Comparison of ENCODE assay signal across 24 mouse cellular contexts in the genomic region with DNA sequence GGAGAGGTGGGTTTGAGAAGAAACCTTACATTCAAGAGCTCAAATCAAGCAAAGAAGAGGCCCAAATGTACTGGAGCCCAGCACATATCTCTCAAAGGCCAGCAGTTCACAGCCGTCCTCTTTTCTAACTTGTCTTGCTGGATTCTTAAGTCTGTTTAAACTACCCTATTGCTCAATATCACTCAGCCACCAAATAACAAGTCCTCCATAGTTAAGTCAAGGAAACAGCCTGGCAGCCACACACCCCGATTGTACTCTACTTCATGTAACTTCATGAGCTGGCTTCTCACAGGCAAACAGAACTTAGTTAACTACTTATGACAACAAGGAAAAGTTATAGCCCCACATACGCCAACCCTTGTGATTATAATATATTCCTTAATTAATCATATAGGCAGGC. TPM values are rescaled to one million over a fixed set of nuclear protein-coding genes. Genes with fewer than 3 reads are reported as not detected.
A peak's percentile ranks its signal among the peaks of the same experiment; 100 is the strongest.
DNase-seq lines count a peak whose midpoint lies in the region; ATAC-seq and TF ChIP-seq lines count a peak whose summit lies in the region.
"Had no signal": no experiment of that assay in that cellular context is flagged by ENCODE, and none has a peak within 500 bp of the region (broad histone marks: within the 10 kb centered on the region; RNA-seq: fewer than 3 reads in every experiment).

No protein-coding gene starts in this region.

- H3K9ac ChIP-seq in lung, embryonic 14.5 days: no peak overlapping the region
- H3K9ac ChIP-seq in neural tube, embryonic 15.5 days (replicated peaks): no peak overlapping the region
- H3K9ac ChIP-seq: heart, embryonic 15.5 days; intestine, embryonic 15.5 days; liver, embryonic 14.5 days had no signal

- H3K4me2 ChIP-seq in lung, embryonic 14.5 days: no peak overlapping the region
- no peak overlapping the region for H3K4me2 ChIP-seq in neural tube, embryonic 15.5 days
- H3K4me2 ChIP-seq: heart, embryonic 15.5 days; intestine, embryonic 15.5 days had no signal

- no peaks in the 10 kb centered on the region for H3K36me3 ChIP-seq in lung, embryonic 14.5 days (ENCODE audit: insufficient read depth)
- no peaks in the 10 kb centered on the region for H3K36me3 ChIP-seq in neural tube, embryonic 15.5 days
- H3K36me3 ChIP-seq: heart, embryonic 10.5 days; heart, embryonic 15.5 days; intestine, embryonic 15.5 days had no signal

- H3K27me3 ChIP-seq in lung, embryonic 14.5 days (ENCODE audit: insufficient read depth, low read length): no peaks in the 10 kb centered on the region
- H3K27me3 ChIP-seq in neural tube, embryonic 15.5 days (replicated peaks): no peaks in the 10 kb centered on the region
- H3K27me3 ChIP-seq: heart, embryonic 15.5 days; intestine, embryonic 15.5 days had no signal

- peak; percentile 41; the same call in 1 of the 2 replicates for ATAC-seq in lung, embryonic 14.5 days (ENCODE audit: insufficient read depth)
- no peak for ATAC-seq in neural tube, embryonic 15.5 days (ENCODE audit: low FRiP score)
- ATAC-seq: forebrain, embryonic 14.5 days; hindbrain, postnatal 0 days; intestine, embryonic 15.5 days had no signal

- no peaks in the 10 kb centered on the region for H3K4me1 ChIP-seq in lung, embryonic 14.5 days (ENCODE audit: insufficient read depth)
- H3K4me1 ChIP-seq in neural tube, embryonic 15.5 days: no peaks in the 10 kb centered on the region
- H3K4me1 ChIP-seq: heart, embryonic 10.5 days; intestine, embryonic 15.5 days had no signal

- no peaks in the 10 kb centered on the region for H3K9me3 ChIP-seq in lung, embryonic 14.5 days (ENCODE audit: low read depth, low read length)
- no peaks in the 10 kb centered on the region for H3K9me3 ChIP-seq in neural tube, embryonic 15.5 days (replicated peaks)
- H3K9me3 ChIP-seq: heart, embryonic 10.5 days; heart, embryonic 15.5 days; intestine, embryonic 15.5 days had no signal

- no peak overlapping the region for H3K4me3 ChIP-seq in lung, embryonic 14.5 days (ENCODE audit: low read depth, low read length)
- H3K4me3 ChIP-seq in neural tube, embryonic 15.5 days (replicated peaks): no peak overlapping the region
- H3K4me3 ChIP-seq: heart, embryonic 10.5 days; heart, embryonic 15.5 days; intestine, embryonic 15.5 days; layer of hippocampus, adult 2 months had no signal

- H3K27ac ChIP-seq in lung, embryonic 14.5 days (ENCODE audit: low read depth): peak overlapping the region; percentile 16; the same call in 1 of the 2 replicates
- H3K27ac ChIP-seq in neural tube, embryonic 15.5 days (replicated peaks): no peak overlapping the region
- H3K27ac ChIP-seq: heart, embryonic 10.5 days; heart, embryonic 15.5 days; hindbrain, postnatal 0 days; intestine, embryonic 15.5 days; layer of hippocampus, adult 2 months; liver, embryonic 14.5 days; macrophage had no signal

- peak; percentile 6 for DNase-seq in urinary bladder, postnatal 14 days (ENCODE audit: low spot score)
- no peak for DNase-seq in urinary bladder, adult 2 months (ENCODE audit: low spot score)
- DNase-seq in lung, embryonic 14.5 days: peak; percentile 29
- DNase-seq in lung, postnatal 14 days: peak; percentile 1
- DNase-seq in ovary, postnatal 10 days (ENCODE audit: low spot score): no peak
- DNase-seq in MN1 (ENCODE audit: low spot score): no peak
- no peak for DNase-seq in layer of hippocampus, postnatal 36 days
- DNase-seq: adrenal gland, adult 2 months; adrenal gland, postnatal 36 days; cerebellum, adult 18-20 months; cerebellum, postnatal 10 days; gastrocnemius, postnatal 14 days; heart, adult 11 months; liver; midbrain, embryonic 14.5 days had no signal

- TF ChIP-seq CTCF in lung, embryonic 14.5 days (IDR thresholded peaks at IDR 0.05; ENCODE audit: low read depth): no peak

- 44% methylated on average over 3 of the region's 3 CpGs for WGBS in lung, embryonic 14.5 days
- WGBS in neural tube, embryonic 15.5 days: 83% methylated on average over 3 of the region's 3 CpGs

RNA-seq across cellular contexts. Expression of gene Clcn5, which starts 59.4 kb away (rescaled TPM):
- 8.1 and 9.0 TPM in 2 replicates for polyA plus RNA-seq in urinary bladder, adult 2 months (2012; rRNA removed)
- 14.7 and 17.0 TPM in 2 replicates for polyA plus RNA-seq in lung, embryonic 14.5 days (2014; fragmentation: Nextera tagmentation; extraction: Ambion mirVana)
- total RNA-seq in layer of hippocampus, postnatal 36 days (2021): 1 to 10 TPM; 6.5 to 7.9 TPM
- polyA plus RNA-seq in neural tube, embryonic 15.5 days (2015; fragmentation: Nextera tagmentation; extraction: Ambion mirVana): 8.0 TPM in 2 replicates

Comparison
In these comparisons a context has a peak if more than half of its experiments do, and no peak if none do; other contexts are left out.
1. DNase-seq: peak in urinary bladder, postnatal 14 days (single experiment), lung, embryonic 14.5 days (single experiment) and lung, postnatal 14 days (single experiment); none in urinary bladder, adult 2 months (single experiment), ovary, postnatal 10 days (single experiment), MN1 (single experiment) and layer of hippocampus, postnatal 36 days (0 of 2).